Mouse (Mus musculus): Measurements from ENCODE around the gene Zmynd10. TPM values are rescaled to one million over a fixed set of nuclear protein-coding genes. Genes with fewer than 3 reads are reported as not detected.
A peak's percentile ranks its signal among the peaks of the same experiment; 100 is the strongest.
"Not testable (repeated sequence)": the region's sequence is repeated elsewhere in the genome, so short reads cannot be mapped to it uniquely, and the experiment has no call there.

The Zmynd10 gene
- polyA plus RNA-seq, 1 experiment from 2014 or later: 1.6 TPM

DNA sequence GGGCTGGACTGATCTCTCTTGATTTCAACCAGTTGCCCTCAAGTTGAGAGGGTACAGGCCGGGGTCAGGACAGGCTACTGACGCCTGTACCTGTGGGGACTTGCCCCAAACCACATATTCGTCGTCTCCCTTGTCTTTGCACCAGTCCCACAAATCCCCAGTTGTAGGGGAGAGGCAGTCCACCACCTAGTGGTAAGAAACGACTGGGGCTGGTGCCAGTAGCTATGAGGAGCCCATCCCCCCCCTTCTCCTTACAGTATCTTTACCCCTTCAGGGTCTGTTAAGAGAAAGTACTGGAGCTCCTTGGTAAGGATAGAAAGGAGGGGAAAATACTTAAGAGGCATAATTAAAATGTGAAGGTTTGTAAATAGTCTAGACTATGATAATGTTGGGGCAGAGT lies 18.5 kb downstream of the Zmynd10 start:
- not testable (repeated sequence) for ATAC-seq (ENCODE audit: low FRiP score); H3K4me3 ChIP-seq (replicated peaks); H3K27me3 ChIP-seq (replicated peaks); H3K27ac ChIP-seq (replicated peaks); H3K9ac ChIP-seq (replicated peaks); H3K9me3 ChIP-seq (replicated peaks)
- H3K36me3 ChIP-seq: peaks cover 33% of the 10 kb centered on the region
- peak overlapping the region; percentile 5; the same call in 1 of the 2 replicates for H3K4me2 ChIP-seq
- 58% methylated on average over 5 of the region's 5 CpGs for WGBS
- H3K4me1 ChIP-seq: peaks cover 53% of the 10 kb centered on the region

DNA sequence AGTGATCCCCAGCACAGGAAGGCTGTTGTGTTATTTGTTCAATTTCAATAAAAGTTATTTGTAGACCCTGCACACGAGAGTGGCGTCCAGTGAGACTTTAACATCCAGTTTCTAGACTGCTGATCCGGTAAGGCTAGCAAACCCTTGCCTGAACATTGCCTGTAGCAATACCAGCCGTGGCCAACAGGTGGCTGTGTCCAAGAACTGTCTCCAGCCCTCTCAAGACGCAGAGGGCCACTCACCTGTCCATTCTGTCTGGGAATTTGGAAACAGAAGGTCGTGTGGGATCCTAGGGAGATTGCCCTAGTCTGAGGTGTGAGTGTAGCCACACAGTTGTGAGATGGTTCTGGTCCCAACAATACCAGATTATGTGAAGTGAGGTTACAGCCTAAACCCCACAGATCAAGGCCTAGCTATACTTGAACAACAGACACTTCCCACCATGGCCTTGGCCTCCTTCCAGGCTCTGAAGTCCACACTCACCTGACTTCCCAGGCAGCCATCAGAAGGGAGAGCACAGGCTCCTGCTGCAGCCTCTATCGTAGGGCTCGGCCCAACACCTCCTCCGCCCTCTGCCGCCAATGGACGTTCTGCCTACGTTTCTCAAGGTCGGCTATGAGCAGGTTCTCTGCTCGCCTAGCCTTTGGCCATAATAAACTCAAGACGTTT lies 19.1 kb downstream of the Zmynd10 start:
- no peak overlapping the region for H3K4me3 ChIP-seq (replicated peaks)
- no peak for ATAC-seq (ENCODE audit: low FRiP score)
- H3K27me3 ChIP-seq (replicated peaks): no peaks in the 10 kb centered on the region
- H3K36me3 ChIP-seq: peaks cover 30% of the 10 kb centered on the region
- no peaks in the 10 kb centered on the region for H3K9me3 ChIP-seq (replicated peaks)
- H3K9ac ChIP-seq (replicated peaks): no peak overlapping the region
- H3K27ac ChIP-seq (replicated peaks): 0 out of 2 replicates have a peak overlapping the region, but pooled peaks have one; percentile 38
- 62% methylated on average over 15 of the region's 15 CpGs for WGBS
- peak overlapping the region; percentile 7; the same call in 1 of the 2 replicates for H3K4me2 ChIP-seq
- peaks cover 59% of the 10 kb centered on the region for H3K4me1 ChIP-seq

DNA sequence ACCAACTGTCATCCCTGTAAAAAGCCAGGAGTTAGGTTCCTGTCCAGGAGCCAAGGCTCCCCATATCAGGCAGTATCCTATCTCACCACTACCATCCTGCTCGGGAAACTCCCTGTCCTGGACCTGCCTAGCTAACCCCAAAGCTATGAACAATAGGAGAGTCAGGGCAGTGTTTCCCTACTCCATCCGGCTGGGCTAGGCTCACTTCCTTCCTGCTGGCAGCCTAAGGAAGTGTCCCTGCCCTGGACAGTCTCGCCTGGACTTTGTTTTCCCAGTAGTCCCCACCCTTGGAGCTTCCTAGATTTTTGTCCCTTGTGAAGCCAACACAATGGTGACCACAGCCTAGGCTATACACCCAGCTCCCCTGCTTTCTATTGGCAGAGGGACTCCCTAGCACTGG lies 19.8 kb downstream of the Zmynd10 start:
- ATAC-seq (ENCODE audit: low FRiP score): no peak
- H3K4me1 ChIP-seq: peaks cover 66% of the 10 kb centered on the region
- H3K4me3 ChIP-seq (replicated peaks): no peak overlapping the region
- H3K27me3 ChIP-seq (replicated peaks): no peaks in the 10 kb centered on the region
- peaks cover 28% of the 10 kb centered on the region for H3K36me3 ChIP-seq
- no peaks in the 10 kb centered on the region for H3K9me3 ChIP-seq (replicated peaks)
- H3K27ac ChIP-seq (replicated peaks): peak overlapping the region; percentile 91; the same call in 1 of the 2 replicates
- no peak overlapping the region for H3K9ac ChIP-seq (replicated peaks)
- H3K4me2 ChIP-seq: peak overlapping the region; percentile 69; the same call in 1 of the 2 replicates
- 81% methylated on average over 3 of the region's 3 CpGs for WGBS

DNA sequence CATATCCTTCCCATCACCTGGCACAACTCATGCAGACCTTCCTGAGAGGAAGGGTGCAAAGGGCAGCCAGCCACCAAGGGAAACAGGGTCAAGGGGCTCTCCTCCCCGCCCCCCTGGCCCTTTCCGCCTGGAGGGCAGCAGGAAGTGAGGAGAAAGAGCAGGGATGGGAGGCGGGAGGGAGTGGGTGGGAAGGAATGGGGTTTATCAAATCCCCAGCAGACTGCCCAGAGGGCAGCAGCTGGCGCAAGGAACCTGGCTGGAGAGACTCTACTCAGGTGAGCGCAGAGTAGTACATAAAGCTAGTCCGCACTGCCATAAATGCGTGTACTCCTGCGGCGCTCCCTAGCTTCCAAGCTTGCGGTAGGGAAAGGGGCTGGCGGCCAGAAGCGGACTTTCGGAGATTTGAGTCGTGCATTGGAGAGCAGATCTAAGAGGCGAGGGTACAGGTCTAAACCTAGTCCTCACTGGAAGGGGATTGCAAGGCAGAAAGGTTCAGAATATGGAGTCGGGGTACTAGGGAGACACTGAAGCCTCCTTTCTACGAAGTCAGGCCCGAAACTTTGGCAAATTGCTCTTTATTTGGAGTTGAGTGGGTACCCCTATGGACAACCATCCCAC lies 20.7 kb downstream of the Zmynd10 start, which contains the start of gene Hyal2:
Gene Hyal2 (plus strand): TSS at position 244 of the 618 bp plus-strand sequence.
- peak within 1 kb of the TSS; percentile 91 for H3K27ac ChIP-seq (replicated peaks)
- peaks cover 33% of the 10 kb centered on the region for H3K36me3 ChIP-seq
- peaks cover 65% of the 10 kb centered on the region for H3K4me1 ChIP-seq
- H3K4me2 ChIP-seq: peak within 1 kb of the TSS; percentile 69
- peak within 1 kb of the TSS; percentile 86 for H3K9ac ChIP-seq (replicated peaks)
- ATAC-seq (ENCODE audit: low FRiP score): no peak
- 9% methylated on average over 18 of the region's 18 CpGs for WGBS
- H3K27me3 ChIP-seq (replicated peaks): no peaks in the 10 kb centered on the region
- no peaks in the 10 kb centered on the region for H3K9me3 ChIP-seq (replicated peaks)
- H3K4me3 ChIP-seq (replicated peaks): peak within 1 kb of the TSS; percentile 85

DNA sequence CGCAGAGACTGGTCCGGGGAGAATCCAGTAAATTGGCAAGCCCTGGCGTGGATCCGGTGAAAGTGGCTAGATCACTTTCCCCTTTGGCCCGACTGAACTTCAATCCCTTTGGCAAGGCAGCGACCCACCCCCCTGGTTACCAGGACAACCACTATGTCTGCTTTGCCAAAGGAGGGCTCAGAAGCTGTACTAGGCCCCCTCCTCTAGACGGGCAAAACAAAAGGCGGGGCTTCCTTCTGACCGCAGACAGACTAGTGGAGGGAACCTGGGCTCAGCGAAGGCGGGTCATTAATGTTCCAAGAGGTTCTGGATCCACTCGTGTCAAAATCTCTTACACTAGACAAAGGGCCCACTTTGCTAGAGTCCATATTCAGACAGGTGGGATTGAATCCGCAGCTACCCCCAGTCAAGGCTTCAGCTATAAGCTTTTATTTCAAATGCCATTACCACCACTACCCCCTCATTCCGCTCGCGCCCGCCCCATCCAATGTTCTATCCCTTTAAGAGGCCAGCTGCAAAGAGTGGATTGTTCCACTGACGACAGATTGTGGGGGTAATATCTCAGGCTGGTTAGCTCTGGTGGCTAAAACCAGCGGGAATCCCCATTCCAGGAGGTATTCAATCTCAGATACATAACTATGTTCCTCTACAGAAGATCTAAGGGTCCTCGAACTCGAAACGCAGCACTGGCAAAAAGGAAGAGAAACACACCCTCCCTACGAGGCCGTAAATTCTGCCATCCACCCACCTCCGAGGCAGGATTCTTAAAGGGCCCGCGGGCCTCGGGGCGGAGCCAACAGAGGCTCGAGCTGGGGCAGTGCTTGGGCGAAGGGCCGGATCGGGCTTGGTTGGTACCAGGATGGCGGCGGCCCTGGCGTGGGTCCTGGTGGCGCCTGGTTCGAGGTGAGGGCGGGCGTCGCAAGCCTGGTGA lies 21.5 kb downstream of the Zmynd10 start:
- H3K4me1 ChIP-seq: peaks cover 61% of the 10 kb centered on the region
- H3K36me3 ChIP-seq: peaks cover 39% of the 10 kb centered on the region
- under 1% methylated on average over 41 of the region's 41 CpGs for WGBS

DNA sequence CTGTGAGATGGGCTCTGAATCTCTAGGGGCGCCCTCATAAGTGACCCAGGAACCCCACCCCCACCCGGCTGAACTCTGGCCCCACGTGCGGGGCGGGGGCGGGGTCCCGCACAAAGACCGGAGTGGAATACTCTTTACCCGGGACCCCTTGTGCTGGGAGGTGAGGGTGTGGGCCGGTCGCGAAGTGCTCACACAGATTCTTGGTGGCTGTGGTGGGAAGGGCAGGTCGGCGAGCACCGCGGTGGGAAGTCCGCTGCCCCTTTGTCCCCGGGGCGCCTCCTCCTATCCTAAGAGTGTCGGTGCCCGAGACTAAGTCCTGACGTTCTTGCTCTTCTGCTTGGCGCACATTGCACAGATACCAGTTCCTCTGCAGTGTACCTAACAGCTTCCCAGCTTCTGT lies 22.2 kb downstream of the Zmynd10 start:
- H3K9ac ChIP-seq (replicated peaks): peak overlapping the region; percentile 86
- ATAC-seq (ENCODE audit: low FRiP score): peak; percentile 26
- peak overlapping the region; percentile 69 for H3K4me2 ChIP-seq
- H3K9me3 ChIP-seq (replicated peaks): no peaks in the 10 kb centered on the region
- peaks cover 54% of the 10 kb centered on the region for H3K4me1 ChIP-seq
- peak overlapping the region; percentile 91 for H3K27ac ChIP-seq (replicated peaks)
- peaks cover 42% of the 10 kb centered on the region for H3K36me3 ChIP-seq
- H3K27me3 ChIP-seq (replicated peaks): no peaks in the 10 kb centered on the region
- H3K4me3 ChIP-seq (replicated peaks): peak overlapping the region; percentile 85
- under 1% methylated on average over 23 of the region's 23 CpGs for WGBS

More for the DNA sequence above, 21.5 kb downstream of the Zmynd10 start:
- H3K27ac ChIP-seq (replicated peaks): peak overlapping the region; percentile 91
- H3K9ac ChIP-seq (replicated peaks): peak overlapping the region; percentile 86
- H3K27me3 ChIP-seq (replicated peaks): no peaks in the 10 kb centered on the region
- peak overlapping the region; percentile 85 for H3K4me3 ChIP-seq (replicated peaks)
- H3K4me2 ChIP-seq: peak overlapping the region; percentile 69
- no peaks in the 10 kb centered on the region for H3K9me3 ChIP-seq (replicated peaks)
- peak; percentile 89 for ATAC-seq (ENCODE audit: low FRiP score)

DNA sequence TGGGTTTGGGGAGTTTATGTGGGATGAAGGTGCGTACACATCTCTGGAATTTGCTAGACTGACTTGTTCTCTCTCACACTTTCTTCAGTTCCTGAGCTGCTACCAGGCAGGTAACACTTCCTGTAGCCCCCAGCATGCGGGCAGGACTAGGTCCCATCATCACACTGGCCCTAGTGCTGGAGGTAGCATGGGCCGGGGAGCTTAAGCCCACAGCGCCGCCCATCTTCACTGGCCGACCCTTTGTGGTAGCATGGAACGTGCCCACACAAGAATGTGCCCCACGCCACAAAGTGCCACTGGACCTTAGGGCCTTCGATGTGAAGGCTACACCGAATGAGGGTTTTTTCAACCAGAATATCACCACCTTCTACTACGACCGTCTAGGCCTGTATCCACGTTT lies 22.9 kb downstream of the Zmynd10 start:
- peak overlapping the region; percentile 69 for H3K4me2 ChIP-seq
- H3K4me1 ChIP-seq: peaks cover 47% of the 10 kb centered on the region
- no peak for ATAC-seq (ENCODE audit: low FRiP score)
- no peaks in the 10 kb centered on the region for H3K27me3 ChIP-seq (replicated peaks)
- H3K9me3 ChIP-seq (replicated peaks): no peaks in the 10 kb centered on the region
- peak overlapping the region; percentile 86 for H3K9ac ChIP-seq (replicated peaks)
- WGBS: 47% methylated on average over 13 of the region's 13 CpGs
- peak overlapping the region; percentile 91; the same call in 1 of the 2 replicates for H3K27ac ChIP-seq (replicated peaks)
- peak overlapping the region; percentile 85 for H3K4me3 ChIP-seq (replicated peaks)
- H3K36me3 ChIP-seq: peaks cover 41% of the 10 kb centered on the region

DNA sequence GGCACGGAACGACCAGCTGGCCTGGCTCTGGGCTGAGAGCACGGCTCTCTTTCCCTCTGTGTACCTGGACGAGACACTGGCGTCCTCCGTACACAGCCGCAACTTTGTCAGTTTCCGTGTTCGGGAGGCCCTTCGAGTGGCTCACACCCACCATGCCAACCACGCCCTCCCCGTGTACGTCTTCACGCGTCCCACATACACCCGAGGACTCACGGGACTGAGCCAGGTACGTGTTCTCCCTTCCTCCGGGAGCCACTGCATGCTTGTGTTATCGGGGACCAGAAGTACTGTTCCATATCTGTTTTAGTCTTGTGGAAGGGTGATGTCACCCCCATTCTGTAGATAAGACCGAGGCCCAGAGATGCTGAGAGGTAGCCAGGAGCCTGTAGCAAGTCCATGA lies 23.7 kb downstream of the Zmynd10 start:
- H3K9ac ChIP-seq (replicated peaks): 0 out of 2 replicates have a peak overlapping the region, but pooled peaks have one; percentile 86
- H3K27me3 ChIP-seq (replicated peaks): no peaks in the 10 kb centered on the region
- no peak for ATAC-seq (ENCODE audit: low FRiP score)
- H3K4me2 ChIP-seq: peak overlapping the region; percentile 69
- H3K4me1 ChIP-seq: peaks cover 42% of the 10 kb centered on the region
- H3K27ac ChIP-seq (replicated peaks): no peak overlapping the region
- 95% methylated on average over 21 of the region's 21 CpGs for WGBS
- H3K9me3 ChIP-seq (replicated peaks): no peaks in the 10 kb centered on the region
- peaks cover 36% of the 10 kb centered on the region for H3K36me3 ChIP-seq
- peak overlapping the region; percentile 85; the same call in 1 of the 2 replicates for H3K4me3 ChIP-seq (replicated peaks)

DNA sequence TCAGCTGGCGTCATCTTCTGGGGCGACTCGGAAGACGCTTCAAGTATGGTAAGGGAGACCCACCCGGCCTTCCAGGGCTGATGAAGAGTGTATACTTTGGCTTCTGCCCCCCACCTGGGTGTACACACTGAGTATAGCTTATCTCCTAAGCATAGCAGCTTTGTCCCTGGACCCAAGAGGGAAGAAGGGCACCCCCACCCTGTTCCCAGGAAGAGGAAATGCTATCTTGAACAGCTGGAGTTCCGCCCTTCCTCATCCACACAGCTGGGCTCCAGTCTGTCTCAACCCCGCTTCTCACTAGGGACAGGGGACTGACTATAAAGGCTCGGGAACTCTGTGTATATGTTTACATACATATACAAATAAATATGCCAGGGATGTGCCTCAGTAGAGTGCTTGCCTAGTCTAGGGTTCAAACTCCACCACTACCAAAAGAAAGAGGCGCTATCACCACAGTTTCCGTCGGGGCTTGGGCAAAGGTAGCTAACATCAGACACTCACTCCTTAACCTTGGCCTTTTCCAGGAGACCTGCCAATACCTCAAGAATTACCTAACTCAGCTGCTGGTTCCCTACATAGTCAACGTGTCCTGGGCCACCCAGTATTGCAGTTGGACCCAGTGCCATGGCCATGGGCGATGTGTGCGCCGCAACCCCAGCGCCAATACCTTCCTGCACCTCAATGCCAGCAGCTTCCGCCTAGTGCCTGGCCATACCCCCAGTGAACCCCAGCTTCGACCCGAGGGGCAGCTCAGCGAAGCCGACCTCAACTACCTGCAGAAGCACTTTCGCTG lies 24.6 kb downstream of the Zmynd10 start:
- Histone ChIP-seq H3K4me2 (peak overlapping the region; percentile 9; the same call in 1 of the 2 replicates), H3K9me3 (replicated peaks) (no peaks in the 10 kb centered on the region), H3K36me3 (peaks cover 33% of the 10 kb centered on the region), H3K4me3 (replicated peaks) (no peak overlapping the region), H3K4me1 (peaks cover 42% of the 10 kb centered on the region), H3K27me3 (replicated peaks) (no peaks in the 10 kb centered on the region), H3K9ac (replicated peaks) (no peak overlapping the region), H3K27ac (replicated peaks) (no peak overlapping the region)
- ATAC-seq (ENCODE audit: low FRiP score): no peak
- WGBS: 96% methylated on average over 22 of the region's 22 CpGs

DNA sequence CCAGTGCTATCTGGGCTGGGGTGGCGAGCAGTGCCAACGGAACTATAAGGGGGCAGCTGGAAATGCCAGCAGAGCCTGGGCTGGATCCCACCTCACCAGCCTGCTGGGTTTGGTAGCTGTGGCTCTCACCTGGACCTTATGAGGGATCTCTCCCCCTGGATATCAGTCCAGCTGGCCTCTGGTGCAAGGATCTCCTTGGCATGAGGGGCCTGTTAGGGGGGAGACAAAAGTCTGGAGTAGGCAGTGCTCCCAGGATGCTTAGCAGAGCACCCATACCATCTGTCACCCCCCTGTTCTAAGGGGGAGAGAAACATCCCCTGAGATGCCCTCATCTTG lies 25.2 kb downstream of the Zmynd10 start:
- H3K36me3 ChIP-seq: peaks cover 33% of the 10 kb centered on the region
- 100% methylated on average over 2 of the region's 2 CpGs for WGBS
- no peaks in the 10 kb centered on the region for H3K27me3 ChIP-seq (replicated peaks)
- no peak overlapping the region for H3K9ac ChIP-seq (replicated peaks)
- H3K4me1 ChIP-seq: peaks cover 46% of the 10 kb centered on the region
- no peak overlapping the region for H3K4me2 ChIP-seq
- no peak overlapping the region for H3K4me3 ChIP-seq (replicated peaks)
- ATAC-seq (ENCODE audit: low FRiP score): no peak
- no peak overlapping the region for H3K27ac ChIP-seq (replicated peaks)
- H3K9me3 ChIP-seq (replicated peaks): no peaks in the 10 kb centered on the region

DNA sequence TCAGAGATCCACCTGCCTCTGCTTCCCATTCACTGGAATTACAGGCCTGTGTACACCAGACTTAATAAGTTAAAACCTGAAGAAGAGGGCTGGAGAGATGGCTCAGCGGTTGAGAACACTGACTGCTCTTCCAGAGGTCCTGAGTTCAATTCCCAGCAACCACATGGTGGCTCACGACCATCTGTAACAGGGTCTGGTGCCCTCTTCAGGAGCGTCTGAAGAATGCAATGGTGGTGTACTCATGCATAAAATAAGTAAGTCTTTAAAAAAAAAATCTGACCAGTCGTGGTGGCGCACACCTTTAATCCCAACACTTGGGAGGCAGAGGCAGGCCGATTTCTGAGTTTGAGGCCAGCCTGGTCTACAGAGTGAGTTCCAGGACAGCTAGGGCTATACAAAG lies 26.7 kb downstream of the Zmynd10 start:
- H3K9me3 ChIP-seq (replicated peaks); H3K4me3 ChIP-seq (replicated peaks); H3K4me2 ChIP-seq; ATAC-seq (ENCODE audit: low FRiP score); H3K9ac ChIP-seq (replicated peaks); H3K27me3 ChIP-seq (replicated peaks); H3K27ac ChIP-seq (replicated peaks): not testable (repeated sequence)
- WGBS: 84% methylated on average over 6 of the region's 6 CpGs
- peaks cover 41% of the 10 kb centered on the region for H3K4me1 ChIP-seq
- H3K36me3 ChIP-seq: peaks cover 33% of the 10 kb centered on the region
